Mouse (Mus musculus) left cerebral cortex, adult 9 months (tissue): Measurements from ENCODE around the gene Irf4.

Experiments used
- DNase-seq, 2 experiments: peaks; one replicate each; pipeline ENCODE4 v3.0.0; 2022; ENCODE audit warnings: low spot score in 2 of 2

Gene Irf4

DNA sequence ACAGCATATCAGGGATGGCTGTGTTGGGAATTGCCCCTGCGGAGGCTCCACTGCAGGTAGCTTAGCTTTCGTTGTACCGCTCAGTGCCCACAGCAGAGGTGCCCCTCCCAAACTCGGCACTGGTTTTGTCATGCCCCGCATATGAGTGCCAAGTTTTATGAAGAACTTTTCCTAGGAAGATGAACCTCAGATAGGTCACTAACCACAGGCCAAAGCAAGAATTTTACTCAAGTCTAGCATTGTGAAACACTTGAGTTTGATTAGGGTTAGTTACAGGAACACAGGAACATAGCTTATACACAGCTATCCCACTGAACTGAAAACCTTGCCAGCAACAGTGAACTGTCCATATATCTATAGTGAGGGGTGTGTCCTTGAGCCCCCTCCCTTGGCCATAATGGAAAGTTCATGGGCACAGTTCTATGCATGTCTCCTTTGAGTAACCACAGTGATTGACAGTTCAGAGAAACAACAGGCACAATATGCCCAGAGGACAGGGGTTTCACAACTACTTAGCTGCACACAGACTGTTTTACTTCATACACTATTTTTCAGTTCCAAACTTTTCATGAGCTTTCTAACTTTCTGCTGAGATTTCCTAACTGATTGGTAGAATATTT, 53.4 kb downstream of the Irf4 start:
- no peak for DNase-seq

DNA sequence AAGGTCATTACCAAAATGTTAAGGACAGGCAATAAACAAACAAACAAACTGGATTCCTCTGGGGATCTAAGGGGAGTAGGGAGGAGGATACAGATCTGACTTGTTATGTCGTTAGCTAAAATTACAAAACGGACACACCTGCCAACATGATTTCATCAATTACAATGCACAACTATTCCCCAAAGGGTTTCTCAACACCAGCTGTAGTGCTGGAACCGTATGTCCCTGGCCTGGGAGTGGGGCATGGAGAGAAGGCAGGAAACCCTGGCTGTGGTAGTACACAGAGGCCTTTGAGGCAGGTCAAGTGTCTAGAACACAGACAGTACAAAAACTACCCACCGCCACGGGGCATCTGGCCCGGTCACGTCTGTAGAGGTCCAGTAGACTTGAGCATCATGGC, 60.2 kb downstream of the Irf4 start:
- DNase-seq: no peak

DNA sequence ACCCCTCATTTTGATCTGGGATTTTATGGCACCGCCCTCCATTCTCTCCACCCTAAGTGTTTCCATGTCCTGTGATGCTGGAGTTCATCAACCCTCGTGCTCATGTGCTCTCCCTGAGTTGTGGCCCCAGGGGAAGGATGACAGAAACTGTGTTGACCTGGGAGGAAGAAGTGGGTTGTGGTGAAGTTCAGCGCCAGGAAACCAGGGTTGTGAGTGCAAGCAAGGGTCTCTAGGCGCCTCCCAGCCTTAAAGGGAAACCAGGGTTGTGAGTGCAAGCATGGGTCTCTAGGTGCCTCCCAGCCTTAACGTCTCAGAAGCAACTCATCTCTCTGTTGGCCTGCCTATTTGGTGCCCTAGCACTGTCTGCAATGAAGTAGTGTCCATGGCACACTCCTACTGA, 64.4 kb downstream of the Irf4 start:
- DNase-seq: no peak

DNA sequence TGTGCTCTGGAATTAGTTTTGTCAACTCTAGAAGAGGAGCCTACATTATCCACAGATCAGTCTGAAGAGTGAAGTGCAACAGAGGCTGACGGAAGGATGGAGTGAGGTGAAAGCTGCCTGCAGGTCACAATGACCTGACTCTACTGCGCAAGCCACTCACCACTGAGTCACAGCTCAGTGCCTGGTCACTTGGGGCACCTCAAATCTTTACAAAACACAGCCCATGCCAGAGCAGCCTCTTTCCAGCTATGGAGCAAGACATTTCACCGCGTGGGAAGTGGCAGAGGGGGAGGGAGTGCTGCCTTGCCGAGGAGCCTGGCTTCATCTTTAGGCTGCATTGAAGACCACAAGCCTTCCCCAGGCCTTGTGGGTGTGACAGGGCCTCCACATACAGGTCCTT, 65.2 kb downstream of the Irf4 start:
- no peak for DNase-seq
